Mouse (Mus musculus): ENCODE data around the gene Irf4. TPM values are rescaled to one million over a fixed set of nuclear protein-coding genes. Genes with fewer than 3 reads are reported as not detected.

Irf4 gene
- polyA plus RNA-seq, 1 experiment from 2014 or later: 0.03 TPM

- no peak for ATAC-seq (ENCODE audit: low FRiP score, low read depth)
- no peaks in the 10 kb centered on the region for H3K36me3 ChIP-seq
- no peak overlapping the region for H3K4me2 ChIP-seq
- H3K4me1 ChIP-seq (replicated peaks): no peaks in the 10 kb centered on the region
- no peak overlapping the region for H3K27ac ChIP-seq (replicated peaks)
- no peak overlapping the region for H3K9ac ChIP-seq
- WGBS: 81% methylated on average over 6 of the region's 6 CpGs
- no peaks in the 10 kb centered on the region for H3K9me3 ChIP-seq
- peaks cover 6% of the 10 kb centered on the region; the same call in 1 of the 2 replicates for H3K27me3 ChIP-seq
- no peak overlapping the region for H3K4me3 ChIP-seq
Measured at GRCm38 (mm10) chr13:30742411-30742970, 6.5 kb upstream of the Irf4 start.

GRCm38 (mm10) chr13:30745121-30745520, 3.9 kb upstream of the Irf4 start:
- no peak for ATAC-seq (ENCODE audit: low FRiP score, low read depth)
- Histone ChIP-seq H3K9me3 (no peaks in the 10 kb centered on the region), H3K4me3 (no peak overlapping the region), H3K4me2 (no peak overlapping the region), H3K9ac (no peak overlapping the region), H3K36me3 (no peaks in the 10 kb centered on the region), H3K27ac (replicated peaks) (no peak overlapping the region), H3K4me1 (replicated peaks) (peaks cover 15% of the 10 kb centered on the region), H3K27me3 (peaks cover 32% of the 10 kb centered on the region)
- WGBS: 80% methylated on average over 7 of the region's 7 CpGs

GRCm38 (mm10) chr13:30747068-30747467, 2.0 kb upstream of the Irf4 start:
- peaks cover 51% of the 10 kb centered on the region for H3K27me3 ChIP-seq
- ATAC-seq (ENCODE audit: low FRiP score, low read depth): no peak

GRCm38 (mm10) chr13:30747504-30747903, 1.5 kb upstream of the Irf4 start:
- no peak for ATAC-seq (ENCODE audit: low FRiP score, low read depth)
- Histone ChIP-seq H3K4me3 (no peak overlapping the region), H3K9ac (no peak overlapping the region), H3K36me3 (no peaks in the 10 kb centered on the region), H3K27ac (replicated peaks) (no peak overlapping the region), H3K4me2 (no peak overlapping the region), H3K9me3 (no peaks in the 10 kb centered on the region), H3K4me1 (replicated peaks) (peaks cover 23% of the 10 kb centered on the region), H3K27me3 (peaks cover 53% of the 10 kb centered on the region)
- WGBS: 78% methylated on average over 11 of the region's 11 CpGs

More at GRCm38 (mm10) chr13:30747068-30747467, 2.0 kb upstream of the Irf4 start:
- Histone ChIP-seq H3K4me3 (no peak overlapping the region), H3K4me1 (replicated peaks) (peaks cover 23% of the 10 kb centered on the region), H3K9me3 (no peaks in the 10 kb centered on the region), H3K9ac (no peak overlapping the region), H3K4me2 (no peak overlapping the region), H3K36me3 (no peaks in the 10 kb centered on the region), H3K27ac (replicated peaks) (no peak overlapping the region)
- 82% methylated on average over 5 of the region's 5 CpGs for WGBS

- Histone ChIP-seq H3K27me3 (peaks cover 53% of the 10 kb centered on the region), H3K4me2 (peak overlapping the region; percentile 64; the same call in 1 of the 2 replicates), H3K27ac (replicated peaks) (no peak overlapping the region), H3K4me3 (no peak overlapping the region), H3K36me3 (no peaks in the 10 kb centered on the region), H3K9ac (no peak overlapping the region), H3K9me3 (no peaks in the 10 kb centered on the region), H3K4me1 (replicated peaks) (peaks cover 23% of the 10 kb centered on the region)
- 58% methylated on average over 11 of the region's 11 CpGs for WGBS
- no peak for ATAC-seq (ENCODE audit: low FRiP score, low read depth)
Measured at GRCm38 (mm10) chr13:30748321-30748720, 705 bp upstream of the Irf4 start.

- H3K4me3 ChIP-seq: peak overlapping the region; percentile 37
- 7% methylated on average over 11 of the region's 11 CpGs for WGBS
- H3K9me3 ChIP-seq: no peaks in the 10 kb centered on the region
- peaks cover 53% of the 10 kb centered on the region for H3K27me3 ChIP-seq
- peak overlapping the region; percentile 64 for H3K4me2 ChIP-seq
- H3K36me3 ChIP-seq: no peaks in the 10 kb centered on the region
- no peak overlapping the region for H3K27ac ChIP-seq (replicated peaks)
- no peak overlapping the region for H3K9ac ChIP-seq
- ATAC-seq (ENCODE audit: low FRiP score, low read depth): no peak
- peaks cover 23% of the 10 kb centered on the region for H3K4me1 ChIP-seq (replicated peaks)
Measured at GRCm38 (mm10) chr13:30749557-30750141, 623 bp downstream of the Irf4 start.

GRCm38 (mm10) chr13:30750461-30751303, 1.7 kb downstream of the Irf4 start:
- WGBS: 3% methylated on average over 33 of the region's 33 CpGs
- 0 out of 2 replicates have a peak, but pooled peaks have one; percentile 31 for ATAC-seq (ENCODE audit: low FRiP score, low read depth)
- Histone ChIP-seq H3K4me3 (peak overlapping the region; percentile 37), H3K27me3 (peaks cover 53% of the 10 kb centered on the region), H3K36me3 (no peaks in the 10 kb centered on the region), H3K4me2 (peak overlapping the region; percentile 64), H3K27ac (replicated peaks) (no peak overlapping the region), H3K9me3 (no peaks in the 10 kb centered on the region), H3K9ac (peak overlapping the region; percentile 26; the same call in 1 of the 2 replicates), H3K4me1 (replicated peaks) (peaks cover 23% of the 10 kb centered on the region)

GRCm38 (mm10) chr13:30751304-30751580, 2.2 kb downstream of the Irf4 start:
- Histone ChIP-seq H3K4me3 (no peak overlapping the region), H3K4me2 (0 out of 2 replicates have a peak overlapping the region, but pooled peaks have one; percentile 64), H3K9ac (no peak overlapping the region), H3K27ac (replicated peaks) (no peak overlapping the region), H3K9me3 (no peaks in the 10 kb centered on the region), H3K4me1 (replicated peaks) (peaks cover 23% of the 10 kb centered on the region), H3K27me3 (peaks cover 53% of the 10 kb centered on the region), H3K36me3 (no peaks in the 10 kb centered on the region)
- ATAC-seq (ENCODE audit: low FRiP score, low read depth): no peak
- WGBS: 28% methylated on average over 6 of the region's 6 CpGs

GRCm38 (mm10) chr13:30752581-30753187, 3.7 kb downstream of the Irf4 start:
- peaks cover 45% of the 10 kb centered on the region for H3K27me3 ChIP-seq
- H3K4me1 ChIP-seq (replicated peaks): peaks cover 23% of the 10 kb centered on the region
- no peak for ATAC-seq (ENCODE audit: low FRiP score, low read depth)
- H3K4me3 ChIP-seq: no peak overlapping the region
- no peak overlapping the region for H3K27ac ChIP-seq (replicated peaks)
- no peak overlapping the region for H3K4me2 ChIP-seq
- no peak overlapping the region for H3K9ac ChIP-seq
- 84% methylated on average over 4 of the region's 4 CpGs for WGBS
- H3K9me3 ChIP-seq: no peaks in the 10 kb centered on the region
- no peaks in the 10 kb centered on the region for H3K36me3 ChIP-seq

- no peak overlapping the region for H3K4me2 ChIP-seq
- no peaks in the 10 kb centered on the region for H3K36me3 ChIP-seq
- H3K4me3 ChIP-seq: no peak overlapping the region
- 90% methylated on average over 3 of the region's 3 CpGs for WGBS
- H3K9me3 ChIP-seq: no peaks in the 10 kb centered on the region
- no peak overlapping the region for H3K9ac ChIP-seq
- H3K27ac ChIP-seq (replicated peaks): no peak overlapping the region
- ATAC-seq (ENCODE audit: low FRiP score, low read depth): no peak
- peaks cover 23% of the 10 kb centered on the region for H3K4me1 ChIP-seq (replicated peaks)
- H3K27me3 ChIP-seq: peaks cover 37% of the 10 kb centered on the region
Measured at GRCm38 (mm10) chr13:30753441-30753840, 4.4 kb downstream of the Irf4 start.

GRCm38 (mm10) chr13:30754066-30754465, 5.0 kb downstream of the Irf4 start:
- Histone ChIP-seq H3K4me2 (no peak overlapping the region), H3K36me3 (no peaks in the 10 kb centered on the region), H3K9ac (no peak overlapping the region), H3K9me3 (no peaks in the 10 kb centered on the region), H3K27me3 (peaks cover 31% of the 10 kb centered on the region), H3K4me1 (replicated peaks) (peaks cover 18% of the 10 kb centered on the region), H3K27ac (replicated peaks) (no peak overlapping the region), H3K4me3 (no peak overlapping the region)
- 88% methylated on average over 4 of the region's 4 CpGs for WGBS
- ATAC-seq (ENCODE audit: low FRiP score, low read depth): no peak
